Mouse (Mus musculus) midbrain, embryonic 10.5 days (tissue): ENCODE results near the gene Fads3. TPM values are rescaled to one million over a fixed set of nuclear protein-coding genes. Genes with fewer than 3 reads are reported as not detected.

Source experiments
- DNase-seq: peaks from one replicate; pipeline ENCODE4 v3.0.0-alpha.2; 2017; ENCODE audit warnings: low spot score
- H3K27ac ChIP-seq: fragments of 300-500 bp; sonication (generic); replicated peaks from 2 replicates; pipeline ENCODE4 v1.5.1; 2016; ENCODE audit warnings: mild to moderate bottlenecking
- H3K27me3 ChIP-seq: fragments of 300-500 bp; sonication (generic); 2 replicates; pipeline ENCODE4 v1.6.1; 2016; ENCODE audit warnings: low read depth, mild to moderate bottlenecking; ENCODE audit not compliant: poor library complexity, severe bottlenecking
- H3K36me3 ChIP-seq: fragments of 300-500 bp; sonication (generic); 2 replicates; pipeline ENCODE4 v1.6.1; 2016; ENCODE audit warnings: mild to moderate bottlenecking, moderate library complexity
- H3K4me1 ChIP-seq: fragments of 300-500 bp; sonication (generic); 2 replicates; pipeline ENCODE4 v1.6.1; 2016
- H3K4me3 ChIP-seq: fragments of 300-500 bp; sonication (generic); 2 replicates; pipeline ENCODE4 v1.5.1; 2016; ENCODE audit warnings: mild to moderate bottlenecking, moderate library complexity
- H3K9me3 ChIP-seq: fragments of 300-500 bp; sonication (generic); replicated peaks from 2 replicates; pipeline ENCODE4 v1.6.1; 2016; ENCODE audit warnings: mild to moderate bottlenecking
- WGBS: fragments of 180-500 bp; shearing (Covaris S2); methylation state at CpG from one replicate; pipeline ENCODE4 v1.1.7; 2016; 5-methylcytosine and 5-hydroxymethylcytosine counted together
- polyA plus RNA-seq: library from polyadenylated mRNA; unstranded; fragments of >200 nt; fragmentation: Nextera tagmentation; extraction: Ambion mirVana; gene quantifications from 2 replicates; pipeline ENCODE4 v1.2.1, GENCODE M21; 2016

Gene Fads3
- polyA plus RNA-seq, 1 experiment from 2014 or later: 5.5 TPM

DNA sequence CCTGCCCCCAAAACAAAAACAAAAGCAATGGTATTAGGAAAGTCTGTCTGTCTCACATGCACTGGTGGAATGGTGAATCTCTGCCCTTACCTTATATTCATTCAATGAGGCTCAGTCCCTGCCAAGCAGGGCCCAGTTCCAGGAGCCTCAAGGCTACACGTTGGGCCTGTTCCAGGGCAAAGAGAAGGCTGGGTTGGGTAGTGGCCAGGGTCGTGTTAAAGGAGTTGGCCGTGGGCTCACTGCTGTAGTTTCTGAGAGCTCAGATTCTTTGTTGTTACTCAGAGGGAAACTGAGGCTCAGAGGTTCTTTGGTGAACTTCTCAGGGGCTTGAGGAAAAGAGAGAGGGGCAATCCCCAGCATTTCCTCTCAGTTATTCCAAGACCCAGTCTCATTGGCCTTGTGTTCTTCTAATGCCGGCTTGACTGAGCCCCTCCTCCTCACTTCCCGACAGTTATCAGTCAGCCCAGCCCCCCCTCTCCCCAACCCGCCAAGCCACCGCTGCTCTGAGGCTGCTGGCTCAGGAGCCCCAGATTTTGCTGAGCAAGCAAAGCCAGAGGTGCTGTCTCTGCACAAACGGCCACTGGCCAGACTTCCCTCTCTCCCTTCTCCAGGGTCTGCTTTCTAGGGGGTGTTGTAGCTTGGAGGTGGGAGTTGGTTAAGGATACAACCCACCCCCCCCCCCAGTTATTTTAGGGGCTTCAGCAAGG lies 16.0 kb upstream of the Fads3 start:
- WGBS: 28% methylated on average over 8 of the region's 8 CpGs
- Histone ChIP-seq H3K9me3 (0 out of 2 replicates have a peak, but pooled peaks cover 3% of the 10 kb centered on the region), H3K4me1 (peaks cover 30% of the 10 kb centered on the region), H3K36me3 (peaks cover 2% of the 10 kb centered on the region; the same call in 1 of the 2 replicates), H3K27me3 (peaks cover 7% of the 10 kb centered on the region; the same call in 1 of the 2 replicates), H3K4me3 (no peak overlapping the region), H3K27ac (peak overlapping the region; percentile 35; the same call in 1 of the 2 replicates)
- peak; percentile 26 for DNase-seq

DNA sequence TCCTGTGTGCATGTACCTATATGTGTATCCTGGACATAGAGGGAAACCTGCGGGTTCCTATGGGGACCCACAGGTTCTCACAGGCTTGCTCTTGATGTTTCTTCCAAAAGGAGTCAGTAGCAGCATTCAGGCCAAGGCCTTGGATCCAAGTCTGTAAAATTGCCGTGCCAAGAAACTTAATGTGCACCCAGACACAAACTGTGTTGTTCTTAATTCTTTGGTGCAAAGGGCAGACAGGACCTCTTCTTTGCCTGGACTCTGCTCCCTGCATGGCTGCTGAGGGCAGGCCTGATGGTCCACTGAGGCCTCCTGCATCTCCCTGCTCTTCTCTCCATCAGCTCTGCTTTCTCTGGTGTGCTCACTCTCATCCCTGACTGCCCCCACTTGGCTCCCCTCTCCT lies 11.6 kb upstream of the Fads3 start:
- 88% methylated on average over 2 of the region's 2 CpGs for WGBS
- H3K4me1 ChIP-seq: peaks cover 26% of the 10 kb centered on the region
- peaks cover 6% of the 10 kb centered on the region; the same call in 1 of the 2 replicates for H3K27me3 ChIP-seq
- H3K9me3 ChIP-seq: no peaks in the 10 kb centered on the region
- H3K4me3 ChIP-seq: no peak overlapping the region
- peaks cover 2% of the 10 kb centered on the region; the same call in 1 of the 2 replicates for H3K36me3 ChIP-seq
- H3K27ac ChIP-seq: no peak overlapping the region
- no peak for DNase-seq

DNA sequence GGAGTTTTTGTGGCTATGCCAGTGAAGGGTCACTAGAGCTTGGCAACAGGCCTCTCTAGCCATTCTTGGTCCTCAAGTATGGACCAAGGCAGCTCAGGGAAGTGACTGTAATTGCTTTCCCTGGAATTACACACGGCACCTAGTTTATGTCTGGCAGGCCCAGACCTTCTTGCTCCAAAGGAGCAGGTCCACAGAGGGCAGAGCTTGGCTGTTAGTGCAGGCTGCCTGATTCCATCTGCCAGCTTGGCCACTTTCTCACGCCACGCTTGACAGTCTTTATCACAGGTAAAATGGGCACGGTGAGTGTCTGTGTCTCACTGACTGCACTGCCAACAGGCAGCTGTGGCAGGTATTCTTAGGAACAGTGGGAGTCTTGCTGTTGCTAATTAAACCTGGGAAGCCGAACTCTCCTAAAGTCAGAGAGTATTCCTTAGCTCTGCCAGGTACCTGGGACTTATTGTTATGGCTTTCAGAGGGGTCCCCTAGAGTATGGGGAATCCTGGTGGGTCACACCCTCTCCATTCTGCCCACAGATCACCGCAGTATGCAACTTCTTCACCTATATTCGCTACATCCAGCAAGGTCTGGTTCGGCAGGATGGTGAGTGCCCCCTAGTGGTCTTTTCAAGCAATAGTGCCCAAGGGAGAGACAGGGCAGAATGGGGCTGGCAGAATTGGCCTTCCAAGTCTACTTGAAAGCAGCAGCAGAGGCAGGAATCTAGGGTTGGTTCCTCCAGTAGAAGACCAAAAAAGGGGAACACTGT lies 8.0 kb upstream of the Fads3 start:
- DNase-seq: peak; percentile 68
- peaks cover 6% of the 10 kb centered on the region; the same call in 1 of the 2 replicates for H3K27me3 ChIP-seq
- H3K27ac ChIP-seq: 0 out of 2 replicates have a peak overlapping the region, but pooled peaks have one; percentile 72
- 39% methylated on average over 8 of the region's 8 CpGs for WGBS
- H3K4me1 ChIP-seq: peaks cover 19% of the 10 kb centered on the region
- peaks cover under 1% of the 10 kb centered on the region; the same call in 1 of the 2 replicates for H3K36me3 ChIP-seq
- H3K4me3 ChIP-seq: no peak overlapping the region
- no peaks in the 10 kb centered on the region for H3K9me3 ChIP-seq

DNA sequence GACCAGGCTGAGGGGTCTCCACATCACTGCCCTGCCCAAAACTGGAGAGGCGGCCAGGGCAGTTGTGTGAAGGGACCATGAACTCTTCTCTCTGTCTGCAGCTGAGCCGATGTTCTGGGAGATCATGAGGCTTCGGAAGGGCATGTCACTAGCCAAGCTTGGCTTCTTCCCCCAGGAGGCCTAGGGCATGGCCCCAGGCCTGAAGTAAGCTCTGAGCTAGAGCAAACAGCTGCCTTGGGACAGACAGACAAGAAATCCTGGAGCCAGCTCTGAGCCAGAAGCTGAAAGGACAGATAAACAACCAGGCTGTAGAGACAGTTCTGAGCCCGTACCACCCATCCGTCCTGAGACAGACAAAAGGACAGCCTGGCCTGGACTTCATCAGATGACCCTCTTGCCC lies 7.0 kb upstream of the Fads3 start:
- Histone ChIP-seq H3K27ac (peak overlapping the region; percentile 72), H3K4me1 (peaks cover 24% of the 10 kb centered on the region), H3K4me3 (no peak overlapping the region; the same call in 1 of the 2 replicates), H3K27me3 (peaks cover 15% of the 10 kb centered on the region), H3K9me3 (no peaks in the 10 kb centered on the region), H3K36me3 (no peaks in the 10 kb centered on the region)
- DNase-seq: no peak
- 80% methylated on average over 5 of the region's 5 CpGs for WGBS

DNA sequence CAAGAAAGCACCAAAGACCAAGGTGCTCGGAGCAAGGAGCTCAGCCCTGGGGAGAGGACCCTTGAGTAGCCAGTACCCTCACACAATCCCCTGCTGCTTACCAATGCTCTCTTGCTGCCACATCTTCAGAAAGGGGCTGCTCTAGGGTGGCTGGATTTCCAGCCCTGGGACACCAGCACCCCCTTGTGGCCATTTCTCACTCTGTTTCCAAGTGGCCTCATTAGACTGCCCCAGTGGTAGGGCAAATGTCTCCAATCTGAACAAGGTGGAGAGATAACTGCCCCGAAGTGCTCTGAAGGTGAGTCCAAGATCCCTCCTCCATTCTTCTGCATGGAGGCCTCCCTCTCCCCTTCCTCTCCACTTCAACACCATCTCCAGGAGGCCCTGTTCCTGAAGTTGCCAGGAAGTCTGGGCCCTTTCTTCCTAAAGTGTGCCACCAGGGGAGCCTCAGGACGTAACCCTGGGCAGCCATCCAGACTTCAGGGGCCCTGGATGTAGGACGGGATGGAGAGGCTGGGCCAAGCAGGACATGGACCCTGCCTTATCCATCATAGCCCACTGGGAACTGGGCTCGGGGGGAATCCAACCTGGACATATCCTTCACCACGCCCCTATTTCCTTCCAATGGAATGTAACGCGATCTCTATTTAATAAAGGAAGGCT lies 6.5 kb upstream of the Fads3 start:
- peaks cover 21% of the 10 kb centered on the region for H3K27me3 ChIP-seq
- peak; percentile 83 for DNase-seq
- no peaks in the 10 kb centered on the region for H3K36me3 ChIP-seq
- WGBS: 63% methylated on average over 8 of the region's 8 CpGs
- no peak overlapping the region for H3K4me3 ChIP-seq
- H3K27ac ChIP-seq: peak overlapping the region; percentile 72
- H3K4me1 ChIP-seq: peaks cover 24% of the 10 kb centered on the region
- no peaks in the 10 kb centered on the region for H3K9me3 ChIP-seq

DNA sequence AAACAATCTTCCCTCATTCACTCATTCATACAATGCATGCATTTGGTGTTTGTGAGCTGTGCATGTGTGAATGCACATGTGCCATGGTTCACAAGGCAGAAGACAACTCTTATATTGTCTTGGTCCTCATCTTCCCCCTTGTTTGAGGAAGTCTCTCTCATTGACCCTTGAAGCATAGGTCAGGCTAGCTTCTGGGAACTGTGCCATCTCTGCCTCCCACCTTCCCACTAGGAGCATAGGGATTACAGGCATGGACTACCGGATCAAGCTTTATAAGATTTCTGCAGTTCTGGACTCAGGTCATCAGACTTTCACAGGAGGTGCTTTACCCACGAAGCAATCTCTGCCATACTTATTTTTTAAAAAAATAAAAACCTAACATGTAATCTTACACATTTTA lies 3.8 kb upstream of the Fads3 start:
- Histone ChIP-seq H3K9me3 (no peaks in the 10 kb centered on the region), H3K4me1 (peaks cover 43% of the 10 kb centered on the region), H3K4me3 (no peak overlapping the region), H3K36me3 (no peaks in the 10 kb centered on the region), H3K27me3 (peaks cover 40% of the 10 kb centered on the region), H3K27ac (no peak overlapping the region)
- WGBS: 63% methylated on average over 2 of the region's 2 CpGs
- DNase-seq: no peak

DNA sequence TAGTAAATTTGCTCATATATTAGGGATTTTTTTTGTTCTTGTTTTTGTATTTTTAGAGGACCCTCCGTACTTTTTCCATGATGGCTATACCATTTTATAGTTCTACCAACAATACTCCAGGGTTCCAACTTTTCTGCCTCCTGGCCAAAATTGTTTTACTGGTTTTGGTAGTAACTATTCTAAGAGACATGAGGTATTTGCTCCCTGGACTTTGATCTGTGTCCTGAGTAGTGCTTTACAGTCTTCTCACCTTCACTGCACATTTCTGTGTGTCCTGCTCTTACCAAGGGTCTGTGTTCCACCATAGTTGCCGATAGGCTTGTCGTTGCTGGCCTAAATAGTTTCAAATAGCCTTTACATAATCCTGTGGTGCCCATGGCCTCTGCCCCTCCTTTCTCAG lies 3.0 kb upstream of the Fads3 start:
- Histone ChIP-seq H3K9me3 (no peaks in the 10 kb centered on the region), H3K4me1 (peaks cover 44% of the 10 kb centered on the region), H3K36me3 (no peaks in the 10 kb centered on the region), H3K4me3 (no peak overlapping the region), H3K27ac (no peak overlapping the region), H3K27me3 (peaks cover 48% of the 10 kb centered on the region)
- DNase-seq: no peak
- 85% methylated on average over 3 of the region's 3 CpGs for WGBS

DNA sequence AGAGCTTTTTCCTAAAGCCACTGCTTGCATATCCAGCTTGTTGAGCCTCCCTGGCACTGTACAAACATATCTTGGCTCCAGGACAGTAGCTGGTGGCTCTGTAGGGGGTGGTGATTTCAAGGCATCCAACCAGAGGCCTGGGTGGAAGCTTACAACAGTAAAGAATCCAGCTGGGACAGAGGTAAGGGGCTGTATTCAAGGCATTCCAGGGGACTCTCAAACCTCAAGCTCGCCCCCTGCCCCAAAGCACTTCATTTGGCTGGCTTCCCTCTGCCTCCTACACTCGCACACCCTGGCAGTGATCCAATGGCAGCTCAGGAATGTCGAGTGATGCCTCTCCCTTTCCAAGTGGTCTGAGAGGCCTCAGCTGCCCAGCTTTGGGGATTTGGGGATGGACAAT lies 2.5 kb upstream of the Fads3 start:
- Histone ChIP-seq H3K4me1 (peaks cover 39% of the 10 kb centered on the region), H3K36me3 (no peaks in the 10 kb centered on the region), H3K27me3 (peaks cover 54% of the 10 kb centered on the region), H3K9me3 (no peaks in the 10 kb centered on the region), H3K4me3 (no peak overlapping the region), H3K27ac (no peak overlapping the region)
- no peak for DNase-seq
- WGBS: 30% methylated on average over 3 of the region's 3 CpGs

DNA sequence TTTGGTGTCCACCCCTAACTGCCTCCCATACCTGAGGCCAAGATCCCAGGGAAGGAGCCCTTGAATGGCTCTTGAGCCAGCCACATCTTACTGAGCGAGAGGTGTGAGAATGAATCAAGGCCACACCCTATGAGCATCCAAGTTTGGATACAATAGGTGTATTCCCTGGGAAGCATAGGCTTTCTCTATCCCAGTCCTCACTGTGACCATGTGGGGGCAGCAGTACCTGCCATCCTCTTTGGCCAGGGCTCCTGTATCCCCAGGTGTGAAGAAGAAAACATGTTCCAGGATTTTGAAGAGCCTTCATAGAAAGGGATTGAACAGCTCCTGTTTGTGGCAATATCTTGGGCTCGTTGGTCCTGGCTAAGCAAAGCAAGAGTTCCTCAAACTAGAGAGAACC lies 1.8 kb upstream of the Fads3 start:
- Histone ChIP-seq H3K27ac (no peak overlapping the region), H3K27me3 (peaks cover 54% of the 10 kb centered on the region), H3K9me3 (no peaks in the 10 kb centered on the region), H3K4me1 (peaks cover 32% of the 10 kb centered on the region), H3K36me3 (no peaks in the 10 kb centered on the region), H3K4me3 (no peak overlapping the region)
- WGBS: 94% methylated on average over 2 of the region's 2 CpGs
- no peak for DNase-seq

DNA sequence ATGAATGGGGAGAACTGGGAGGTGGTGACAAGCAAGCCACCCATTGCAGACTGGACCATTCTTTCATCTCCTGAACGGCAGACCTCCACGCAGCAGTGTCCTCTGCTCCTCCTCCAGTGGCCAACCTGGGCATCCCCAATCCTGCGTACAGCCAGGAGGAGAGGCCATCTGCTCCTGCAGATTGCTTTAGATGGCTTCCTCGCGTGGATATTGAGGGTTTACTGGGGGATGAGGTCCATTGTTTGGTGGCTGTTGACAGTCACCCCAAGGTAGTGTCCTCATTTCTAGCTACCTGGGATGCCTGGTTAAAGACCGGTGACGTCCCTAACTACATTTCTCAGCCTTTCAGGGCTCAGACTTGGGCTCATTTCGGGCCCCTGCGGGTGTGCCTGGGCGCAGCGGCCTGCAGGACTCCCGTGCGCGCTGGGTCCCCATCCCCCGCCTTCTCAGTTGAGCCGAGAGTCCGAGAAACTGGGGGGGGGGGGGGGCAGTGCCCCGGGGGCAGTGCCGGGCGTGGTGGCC lies 442 bp upstream of the Fads3 start:
- Histone ChIP-seq H3K4me1 (peaks cover 27% of the 10 kb centered on the region), H3K9me3 (no peaks in the 10 kb centered on the region), H3K36me3 (no peaks in the 10 kb centered on the region), H3K27ac (peak overlapping the region; percentile 85), H3K4me3 (peak overlapping the region; percentile 76), H3K27me3 (peaks cover 54% of the 10 kb centered on the region)
- DNase-seq: no peak
- WGBS: 6% methylated on average over 19 of the region's 20 CpGs

DNA sequence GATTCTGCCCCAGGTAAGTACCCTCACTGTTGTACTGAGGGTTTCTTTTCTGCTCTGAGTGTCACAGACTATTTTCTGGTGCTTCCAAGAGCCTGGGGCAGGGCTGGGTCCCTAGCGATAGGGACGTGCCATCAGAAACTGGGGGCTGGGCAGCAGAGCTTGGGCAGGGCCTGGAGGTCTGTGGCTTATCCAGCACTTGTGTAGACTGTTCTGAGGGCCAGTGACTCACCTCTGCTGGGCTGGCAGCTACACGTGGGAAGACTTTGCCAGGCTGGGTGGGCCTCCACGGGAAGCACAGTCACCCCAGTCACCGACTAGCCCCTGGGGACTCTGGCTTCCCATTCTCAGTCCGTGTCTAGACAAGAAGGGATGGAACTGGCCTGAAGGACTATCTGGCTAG lies 863 bp downstream of the Fads3 start:
- peaks cover 27% of the 10 kb centered on the region for H3K4me1 ChIP-seq
- DNase-seq: no peak
- 55% methylated on average over 6 of the region's 6 CpGs for WGBS
- H3K27me3 ChIP-seq: peaks cover 54% of the 10 kb centered on the region
- no peaks in the 10 kb centered on the region for H3K36me3 ChIP-seq
- H3K9me3 ChIP-seq: no peaks in the 10 kb centered on the region
- peak overlapping the region; percentile 76 for H3K4me3 ChIP-seq
- peak overlapping the region; percentile 85; the same call in 1 of the 2 replicates for H3K27ac ChIP-seq

DNA sequence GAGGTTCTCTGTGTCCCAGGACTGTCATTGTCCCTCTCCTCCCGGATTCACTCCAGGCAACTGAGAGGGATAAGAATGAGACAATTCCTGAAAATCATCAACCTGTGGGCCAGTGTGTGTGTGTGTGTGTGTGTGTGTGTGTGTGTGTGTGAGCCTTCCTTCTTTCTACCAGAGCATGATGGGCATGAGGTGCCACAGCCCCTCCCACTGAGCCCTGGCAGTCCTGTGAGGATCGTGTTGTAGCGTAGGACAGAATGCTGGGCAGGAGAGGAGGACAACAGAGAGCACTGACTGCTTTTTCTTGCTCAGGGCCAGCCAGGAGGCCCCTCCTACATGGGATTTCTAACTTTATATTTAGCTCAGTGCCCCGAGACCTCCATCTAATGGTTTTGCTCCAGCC lies 1.4 kb downstream of the Fads3 start:
- H3K27me3 ChIP-seq: peaks cover 54% of the 10 kb centered on the region
- no peak overlapping the region for H3K27ac ChIP-seq
- no peaks in the 10 kb centered on the region for H3K9me3 ChIP-seq
- no peak for DNase-seq
- WGBS: 80% methylated on average over 4 of the region's 4 CpGs
- H3K36me3 ChIP-seq: no peaks in the 10 kb centered on the region
- H3K4me1 ChIP-seq: peaks cover 27% of the 10 kb centered on the region
- H3K4me3 ChIP-seq: peak overlapping the region; percentile 76; the same call in 1 of the 2 replicates
